Mouse (Mus musculus): ENCODE data around the gene Six5. TPM values are rescaled to one million over a fixed set of nuclear protein-coding genes. Genes with fewer than 3 reads are reported as not detected.
A peak's percentile ranks its signal among the peaks of the same experiment; 100 is the strongest.

Six5 gene
- polyA plus RNA-seq, 1 experiment = 5.7 TPM

- no peak for DNase-seq (ENCODE audit: extremely low spot score in 1 of 2, low spot score in 1 of 2)
Measured at GRCm38 (mm10) chr7:19094826-19095750, 694 bp downstream of the Six5 start.

DNA sequence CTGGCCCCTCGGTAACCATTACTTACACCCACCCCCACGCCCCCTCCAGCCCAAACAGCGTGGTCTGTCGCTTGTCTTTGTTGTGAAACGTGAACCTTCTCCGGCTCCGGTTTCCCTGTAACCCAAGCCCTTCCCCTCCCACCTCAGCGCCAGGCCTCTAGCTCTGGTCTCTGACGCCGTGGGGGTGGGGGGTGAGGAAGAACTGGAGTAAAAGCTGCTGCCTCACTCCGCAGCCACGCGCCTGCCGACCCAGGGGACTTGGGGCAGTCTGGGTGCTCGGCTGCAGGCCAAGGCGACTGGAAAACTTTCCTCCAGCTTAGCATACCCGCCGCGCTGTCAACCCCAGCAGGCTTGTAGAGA, 1.3 kb downstream of the Six5 start:
- no peak for DNase-seq (ENCODE audit: extremely low spot score in 1 of 2, low spot score in 1 of 2)

GRCm38 (mm10) chr7:19096421-19096976, 2.1 kb downstream of the Six5 start:
- no peak for DNase-seq (ENCODE audit: extremely low spot score in 1 of 2, low spot score in 1 of 2)

- DNase-seq (ENCODE audit: extremely low spot score in 1 of 2, low spot score in 1 of 2) = no peak
Measured at GRCm38 (mm10) chr7:19097217-19097616, 2.8 kb downstream of the Six5 start.

- DNase-seq (ENCODE audit: extremely low spot score in 1 of 2, low spot score in 1 of 2) = no peak
Measured at GRCm38 (mm10) chr7:19097863-19098262, 3.5 kb downstream of the Six5 start.

DNA sequence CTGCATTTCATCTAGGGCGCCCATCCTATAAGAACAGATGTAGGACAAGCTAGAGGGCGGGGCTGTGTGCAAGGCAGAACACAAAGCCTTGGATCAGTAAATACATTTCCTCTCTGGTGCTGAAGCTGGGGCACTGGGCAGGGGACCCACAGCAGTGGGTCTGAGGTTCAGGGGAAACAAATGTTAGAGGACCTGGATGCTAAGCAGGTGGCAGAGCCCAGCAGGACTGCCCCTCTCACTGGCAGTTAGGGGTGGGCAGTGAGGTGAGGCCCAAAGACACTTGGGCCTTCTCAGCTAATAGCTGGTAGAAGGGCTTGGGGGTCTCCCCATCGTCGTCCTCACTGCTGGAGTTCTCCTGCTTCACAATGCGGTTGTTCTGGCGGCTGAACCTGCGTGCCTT, 4.4 kb downstream of the Six5 start:
- no peak for DNase-seq (ENCODE audit: extremely low spot score in 1 of 2, low spot score in 1 of 2)

GRCm38 (mm10) chr7:19100290-19100689, 5.9 kb downstream of the Six5 start:
- no peak for DNase-seq (ENCODE audit: extremely low spot score in 1 of 2, low spot score in 1 of 2)

- DNase-seq (ENCODE audit: extremely low spot score in 1 of 2, low spot score in 1 of 2) = no peak
Measured at GRCm38 (mm10) chr7:19103741-19104140, 9.3 kb downstream of the Six5 start.

GRCm38 (mm10) chr7:19104486-19104885, 10.1 kb downstream of the Six5 start:
- no peak for DNase-seq (ENCODE audit: extremely low spot score in 1 of 2, low spot score in 1 of 2)

- no peak for DNase-seq (ENCODE audit: extremely low spot score in 1 of 2, low spot score in 1 of 2)
Measured at GRCm38 (mm10) chr7:19107436-19107835, 13.0 kb downstream of the Six5 start.

DNA sequence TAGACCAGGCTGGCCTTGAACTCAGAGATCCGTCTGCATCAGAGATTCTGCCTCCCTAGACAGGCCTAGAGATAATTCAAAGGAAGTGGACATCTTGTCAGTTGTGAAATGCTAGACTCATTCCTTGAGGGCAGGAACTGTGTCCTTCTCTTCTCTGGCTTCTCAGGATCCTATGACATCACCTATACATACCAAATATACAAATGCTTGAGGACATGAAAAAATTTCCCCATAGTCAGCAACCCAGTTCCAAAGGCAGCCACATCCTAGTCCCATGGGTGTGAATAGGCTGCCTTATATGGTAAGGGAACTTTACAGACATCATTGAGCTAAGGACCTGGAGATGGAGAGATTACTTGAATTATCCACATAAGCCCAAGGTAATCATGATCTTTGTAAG, 15.2 kb downstream of the Six5 start:
- DNase-seq (ENCODE audit: extremely low spot score in 1 of 2, low spot score in 1 of 2) = no peak

- DNase-seq (ENCODE audit: extremely low spot score in 1 of 2, low spot score in 1 of 2) = peak in 1 of 2 experiments; percentile 50
Measured at GRCm38 (mm10) chr7:19118028-19118771, 23.8 kb downstream of the Six5 start, which contains the start of gene Gm4969. Gm4969 (minus strand) TSS chr7:19118368.

DNA sequence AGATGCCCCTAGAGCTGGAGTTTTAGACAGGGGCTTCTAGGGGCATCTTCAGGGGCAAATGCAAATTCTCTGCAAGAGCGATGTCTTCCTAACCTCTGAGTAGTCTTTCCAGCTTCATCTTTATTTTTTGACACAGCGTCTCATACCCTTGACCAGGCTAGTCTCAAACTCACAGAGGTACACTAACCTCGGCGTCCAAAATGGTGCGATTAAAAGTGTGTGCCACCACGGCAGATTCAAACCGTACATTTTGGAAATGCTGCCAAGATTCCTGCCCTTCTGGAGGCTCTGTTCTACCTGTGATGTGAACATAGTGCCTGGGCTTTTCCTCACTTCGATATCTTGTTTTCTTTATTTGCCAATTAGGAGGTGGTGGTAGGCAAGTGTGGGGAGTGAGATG, 24.7 kb downstream of the Six5 start:
- no peak for DNase-seq (ENCODE audit: extremely low spot score in 1 of 2, low spot score in 1 of 2)

DNA sequence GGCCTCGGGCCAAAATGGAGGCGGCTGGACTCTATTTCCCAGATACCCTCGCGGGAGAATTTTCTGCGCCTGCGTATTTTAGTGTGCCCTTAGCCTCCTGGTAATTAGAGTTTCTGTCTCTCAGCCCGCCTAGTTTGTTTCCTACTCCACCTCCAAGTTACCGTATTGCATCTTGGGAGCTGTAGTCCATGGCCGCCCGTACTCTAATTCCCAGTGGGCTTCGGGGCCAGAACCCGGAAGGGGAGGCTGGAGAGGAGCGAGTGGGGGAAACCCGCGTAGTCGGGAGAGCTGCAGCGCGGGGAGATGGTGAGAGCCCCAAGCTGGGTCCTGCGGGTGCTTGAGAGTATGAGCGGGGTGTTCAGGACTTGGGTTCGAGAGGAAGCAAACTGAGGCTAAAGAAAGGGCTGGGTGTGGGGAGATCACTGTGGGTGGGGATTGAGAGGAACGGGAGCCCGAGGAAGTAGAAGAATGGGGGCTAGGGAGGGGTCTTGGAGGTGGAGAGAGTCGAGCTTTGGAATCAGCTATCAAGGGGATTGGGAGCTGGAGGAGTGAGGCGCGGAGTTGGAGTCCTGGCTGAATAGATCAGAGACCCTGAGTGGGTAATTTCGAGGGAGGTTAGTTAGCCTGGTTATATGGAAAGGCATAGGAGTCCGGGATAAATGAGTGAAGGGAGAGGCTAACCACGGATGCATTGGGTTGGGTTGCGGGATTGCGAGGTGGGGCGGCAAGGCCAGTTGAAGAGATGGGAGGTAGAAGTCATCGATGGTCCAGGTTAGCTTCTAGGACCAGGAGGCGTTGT, 25.4 kb downstream of the Six5 start, which contains the start of gene Fbxo46:
Gene Fbxo46 (plus strand): TSS at position 229 of the 799 bp plus-strand sequence.
- peak; percentile 96 to 97 for DNase-seq (ENCODE audit: extremely low spot score in 1 of 2, low spot score in 1 of 2)

- DNase-seq (ENCODE audit: extremely low spot score in 1 of 2, low spot score in 1 of 2) = no peak
Measured at GRCm38 (mm10) chr7:19121686-19122085, 27.3 kb downstream of the Six5 start.

DNA sequence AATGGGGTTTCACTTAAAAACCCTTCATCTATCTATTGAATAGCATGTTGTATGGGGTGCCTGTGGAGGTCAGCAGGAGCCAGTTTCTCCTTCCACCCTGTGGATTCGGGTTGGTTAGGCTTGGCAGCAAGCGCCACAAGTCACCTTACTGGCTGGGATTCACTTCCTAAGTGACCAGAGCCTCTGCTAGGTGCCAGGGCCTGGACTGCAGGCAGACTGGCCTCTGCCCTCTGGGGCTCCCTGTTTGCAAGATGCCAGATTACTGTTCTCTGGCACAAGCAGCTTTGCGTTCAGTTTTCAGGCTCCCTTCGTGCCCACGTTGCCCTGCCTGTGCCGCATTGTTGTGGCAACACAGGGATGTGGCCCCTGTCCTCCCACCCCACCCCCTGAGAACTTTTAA, 30.3 kb downstream of the Six5 start:
- no peak for DNase-seq (ENCODE audit: extremely low spot score in 1 of 2, low spot score in 1 of 2)

DNA sequence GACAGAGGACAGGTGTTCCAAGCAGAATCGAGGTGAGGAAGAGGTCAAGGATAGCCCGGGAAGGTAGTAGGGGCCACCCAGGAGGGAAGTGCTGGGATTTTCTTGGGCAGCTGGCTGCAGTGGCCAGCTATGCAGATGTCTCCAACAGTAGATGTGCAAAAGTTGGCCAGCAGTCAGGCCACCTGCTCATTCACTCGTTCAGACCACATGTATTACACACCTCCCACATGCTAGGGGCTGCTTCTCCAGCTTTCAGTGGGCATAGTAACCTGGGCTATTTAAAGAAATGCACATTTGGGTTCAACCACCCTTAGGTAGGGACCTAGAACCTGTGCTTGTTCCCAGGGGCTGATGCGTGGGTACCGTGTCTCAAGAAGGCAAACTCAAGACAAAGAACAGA, 33.4 kb downstream of the Six5 start:
- DNase-seq (ENCODE audit: extremely low spot score in 1 of 2, low spot score in 1 of 2) = no peak

- no peak for DNase-seq (ENCODE audit: extremely low spot score in 1 of 2, low spot score in 1 of 2)
Measured at GRCm38 (mm10) chr7:19129396-19129795, 35.0 kb downstream of the Six5 start.

DNA sequence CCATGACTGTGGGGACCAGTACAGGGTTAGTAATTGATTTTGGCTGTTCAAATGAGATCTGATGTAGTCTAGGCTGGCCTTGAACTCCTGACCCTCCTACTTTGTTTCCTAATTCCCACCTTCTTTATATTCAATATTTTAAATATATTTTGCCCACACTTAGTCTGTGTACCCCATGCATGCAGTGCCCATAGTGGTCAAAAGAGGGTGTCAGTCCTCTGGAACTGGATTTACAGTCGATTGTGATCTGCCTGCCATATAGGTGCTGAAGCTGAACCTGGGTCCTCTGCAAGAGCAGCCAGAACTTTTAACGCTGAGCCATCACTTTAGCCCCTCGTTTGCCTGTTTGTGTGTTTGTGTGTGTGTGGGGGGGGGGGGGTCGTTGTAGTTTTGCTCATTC, 36.3 kb downstream of the Six5 start:
- no peak for DNase-seq (ENCODE audit: extremely low spot score in 1 of 2, low spot score in 1 of 2)

GRCm38 (mm10) chr7:19131324-19131848, 37.0 kb downstream of the Six5 start:
- DNase-seq (ENCODE audit: extremely low spot score in 1 of 2, low spot score in 1 of 2) = peak; percentile 96 to 97

All from frontal cortex, adult 2 months (tissue).